Mouse (Mus musculus): ENCODE results near the gene Slc44a5. TPM values are rescaled to one million over a fixed set of nuclear protein-coding genes. Genes with fewer than 3 reads are reported as not detected.

The Slc44a5 gene
- polyA plus RNA-seq, 1 experiment from 2014 or later, result 0.45 TPM

- H3K9ac ChIP-seq (replicated peaks), result no peak overlapping the region
- H3K36me3 ChIP-seq, result no peaks in the 10 kb centered on the region
- 0 out of 2 replicates have a peak, but pooled peaks cover 3% of the 10 kb centered on the region for H3K27me3 ChIP-seq
- H3K27ac ChIP-seq, result no peak overlapping the region
- 96% methylated on average over 2 of the region's 2 CpGs for WGBS
- no peaks in the 10 kb centered on the region for H3K4me1 ChIP-seq (replicated peaks)
- ATAC-seq (ENCODE audit: insufficient number of reproducible peaks, insufficient read depth, low FRiP score, low TSS enrichment, low read depth), result no peak
- H3K4me3 ChIP-seq (replicated peaks), result no peak overlapping the region
- H3K4me2 ChIP-seq, result no peak overlapping the region
- H3K9me3 ChIP-seq, result no peaks in the 10 kb centered on the region
These were observed 235.2 kb downstream of the Slc44a5 start for GRCm38 (mm10) chr3:154208479-154208878.

DNA sequence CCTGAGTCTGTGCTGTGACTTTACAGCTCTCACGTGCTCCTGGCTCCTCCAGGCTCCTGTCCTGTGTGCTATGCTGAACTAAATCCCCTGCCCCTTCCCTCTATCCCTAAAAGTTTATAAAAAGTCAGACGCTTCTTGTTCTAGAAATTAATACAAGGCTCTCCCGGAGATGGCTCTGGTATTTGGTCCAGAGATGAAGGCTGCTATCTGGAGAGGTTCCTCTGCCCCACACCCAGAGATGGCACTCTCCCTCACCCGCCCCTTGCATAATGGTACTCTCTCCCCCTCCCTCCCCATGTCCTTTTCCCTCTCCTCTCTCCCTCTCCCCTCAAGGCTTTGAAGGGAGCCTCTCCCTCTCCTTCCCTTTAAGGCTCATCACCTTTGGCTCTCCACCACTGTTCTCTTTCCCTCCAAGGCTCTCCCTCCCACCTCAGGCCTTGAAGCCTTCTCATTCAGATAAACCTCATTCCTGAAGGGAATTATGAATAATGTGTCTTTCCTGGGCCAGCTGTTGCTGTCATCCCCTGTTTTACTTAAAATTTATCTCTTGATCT is 236.0 kb downstream of the Slc44a5 start:
- WGBS, result 26% methylated on average over 4 of the region's 4 CpGs
- no peaks in the 10 kb centered on the region for H3K4me1 ChIP-seq (replicated peaks)
- no peaks in the 10 kb centered on the region for H3K9me3 ChIP-seq
- 0 out of 2 replicates have a peak, but pooled peaks cover 3% of the 10 kb centered on the region for H3K27me3 ChIP-seq
- no peak overlapping the region for H3K4me3 ChIP-seq (replicated peaks)
- no peak for ATAC-seq (ENCODE audit: insufficient number of reproducible peaks, insufficient read depth, low FRiP score, low TSS enrichment, low read depth)
- H3K4me2 ChIP-seq, result no peak overlapping the region
- H3K36me3 ChIP-seq, result no peaks in the 10 kb centered on the region
- no peak overlapping the region for H3K9ac ChIP-seq (replicated peaks)
- H3K27ac ChIP-seq, result no peak overlapping the region

GRCm38 (mm10) chr3:154209776-154210430 is 236.7 kb downstream of the Slc44a5 start:
- 6% methylated on average over 4 of the region's 4 CpGs for WGBS
- Histone ChIP-seq H3K4me2 (no peak overlapping the region), H3K4me3 (replicated peaks) (no peak overlapping the region), H3K9ac (replicated peaks) (no peak overlapping the region), H3K36me3 (no peaks in the 10 kb centered on the region), H3K4me1 (replicated peaks) (no peaks in the 10 kb centered on the region), H3K27ac (no peak overlapping the region), H3K9me3 (no peaks in the 10 kb centered on the region), H3K27me3 (0 out of 2 replicates have a peak, but pooled peaks cover 3% of the 10 kb centered on the region)
- no peak for ATAC-seq (ENCODE audit: insufficient number of reproducible peaks, insufficient read depth, low FRiP score, low TSS enrichment, low read depth)

GRCm38 (mm10) chr3:154210431-154211055 is 237.3 kb downstream of the Slc44a5 start:
- WGBS, result 42% methylated on average over 10 of the region's 10 CpGs
- H3K4me1 ChIP-seq (replicated peaks), result no peaks in the 10 kb centered on the region
- no peak overlapping the region for H3K4me3 ChIP-seq (replicated peaks)
- H3K27me3 ChIP-seq, result 0 out of 2 replicates have a peak, but pooled peaks cover 3% of the 10 kb centered on the region
- no peaks in the 10 kb centered on the region for H3K36me3 ChIP-seq
- H3K9me3 ChIP-seq, result no peaks in the 10 kb centered on the region
- no peak overlapping the region for H3K4me2 ChIP-seq
- H3K9ac ChIP-seq (replicated peaks), result no peak overlapping the region
- ATAC-seq (ENCODE audit: insufficient number of reproducible peaks, insufficient read depth, low FRiP score, low TSS enrichment, low read depth), result 0 out of 2 replicates have a peak, but pooled peaks have one; percentile 42
- H3K27ac ChIP-seq, result no peak overlapping the region

DNA sequence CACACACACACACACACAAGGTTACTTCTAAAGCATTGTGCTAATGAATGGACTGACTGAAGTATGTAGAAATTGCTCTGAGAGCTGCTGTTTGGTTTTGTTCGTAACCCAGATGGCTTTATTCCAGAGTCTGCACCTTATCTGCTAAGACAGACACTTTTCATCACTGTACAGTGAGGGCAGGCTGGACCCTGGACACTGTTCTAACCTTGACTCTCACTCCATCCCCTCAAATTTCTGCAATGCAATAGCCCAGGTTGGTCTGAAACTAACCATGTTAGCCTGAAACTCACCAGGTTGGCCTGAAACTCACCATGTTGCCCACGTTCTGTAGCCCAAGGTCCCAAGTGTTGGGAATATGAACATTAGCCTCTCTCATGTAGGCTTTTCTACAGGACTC is 239.3 kb downstream of the Slc44a5 start:
- Histone ChIP-seq H3K4me3 (replicated peaks) (no peak overlapping the region), H3K36me3 (no peaks in the 10 kb centered on the region), H3K9me3 (no peaks in the 10 kb centered on the region), H3K9ac (replicated peaks) (no peak overlapping the region), H3K4me2 (no peak overlapping the region), H3K27ac (no peak overlapping the region), H3K4me1 (replicated peaks) (no peaks in the 10 kb centered on the region), H3K27me3 (0 out of 2 replicates have a peak, but pooled peaks cover 3% of the 10 kb centered on the region)
- no peak for ATAC-seq (ENCODE audit: insufficient number of reproducible peaks, insufficient read depth, low FRiP score, low TSS enrichment, low read depth)
- 87% methylated on average over 2 of the region's 2 CpGs for WGBS

- Histone ChIP-seq H3K4me1 (replicated peaks) (no peaks in the 10 kb centered on the region), H3K27ac (no peak overlapping the region), H3K4me3 (replicated peaks) (no peak overlapping the region), H3K9me3 (no peaks in the 10 kb centered on the region), H3K27me3 (no peaks in the 10 kb centered on the region), H3K36me3 (no peaks in the 10 kb centered on the region), H3K9ac (replicated peaks) (no peak overlapping the region), H3K4me2 (no peak overlapping the region)
- ATAC-seq (ENCODE audit: insufficient number of reproducible peaks, insufficient read depth, low FRiP score, low TSS enrichment, low read depth), result no peak; the same call in 1 of the 2 replicates
- 66% methylated on average over 7 of the region's 7 CpGs for WGBS
These were observed 242.1 kb downstream of the Slc44a5 start for GRCm38 (mm10) chr3:154215309-154215708.

GRCm38 (mm10) chr3:154215779-154216178 is 242.5 kb downstream of the Slc44a5 start:
- Histone ChIP-seq H3K27me3 (no peaks in the 10 kb centered on the region), H3K4me3 (replicated peaks) (no peak overlapping the region), H3K27ac (no peak overlapping the region), H3K9me3 (no peaks in the 10 kb centered on the region), H3K4me2 (no peak overlapping the region), H3K36me3 (no peaks in the 10 kb centered on the region), H3K4me1 (replicated peaks) (no peaks in the 10 kb centered on the region), H3K9ac (replicated peaks) (no peak overlapping the region)
- ATAC-seq (ENCODE audit: insufficient number of reproducible peaks, insufficient read depth, low FRiP score, low TSS enrichment, low read depth), result no peak; the same call in 1 of the 2 replicates

DNA sequence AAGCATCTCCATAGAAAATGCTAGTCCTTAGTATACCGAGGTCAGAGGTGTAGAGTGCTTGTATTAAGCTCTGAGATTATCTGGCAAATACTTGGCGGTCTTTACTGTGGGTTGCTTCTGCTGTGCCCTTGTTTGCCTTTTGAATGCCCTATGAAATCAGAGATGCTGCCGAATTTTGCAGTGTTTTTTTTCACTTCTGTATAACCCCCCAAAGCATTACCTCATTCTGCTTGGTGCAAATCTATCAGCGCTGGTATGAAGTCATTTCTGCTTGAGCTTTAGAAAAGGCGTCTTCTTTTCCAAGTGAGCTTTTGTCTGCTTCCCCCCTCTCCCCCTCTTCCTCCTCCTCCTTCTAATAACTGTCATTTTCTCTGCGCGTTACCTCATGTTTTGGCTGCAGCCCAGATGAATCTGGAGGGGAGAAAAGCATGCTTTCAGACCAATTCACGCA is 248.9 kb downstream of the Slc44a5 start:
- WGBS, result 66% methylated on average over 8 of the region's 8 CpGs
- H3K27ac ChIP-seq, result no peak overlapping the region
- H3K4me2 ChIP-seq, result no peak overlapping the region
- H3K9ac ChIP-seq (replicated peaks), result no peak overlapping the region
- H3K4me1 ChIP-seq (replicated peaks), result no peaks in the 10 kb centered on the region
- no peak overlapping the region for H3K4me3 ChIP-seq (replicated peaks)
- H3K36me3 ChIP-seq, result no peaks in the 10 kb centered on the region
- ATAC-seq (ENCODE audit: insufficient number of reproducible peaks, insufficient read depth, low FRiP score, low TSS enrichment, low read depth), result no peak
- H3K9me3 ChIP-seq, result no peaks in the 10 kb centered on the region
- no peaks in the 10 kb centered on the region for H3K27me3 ChIP-seq

DNA sequence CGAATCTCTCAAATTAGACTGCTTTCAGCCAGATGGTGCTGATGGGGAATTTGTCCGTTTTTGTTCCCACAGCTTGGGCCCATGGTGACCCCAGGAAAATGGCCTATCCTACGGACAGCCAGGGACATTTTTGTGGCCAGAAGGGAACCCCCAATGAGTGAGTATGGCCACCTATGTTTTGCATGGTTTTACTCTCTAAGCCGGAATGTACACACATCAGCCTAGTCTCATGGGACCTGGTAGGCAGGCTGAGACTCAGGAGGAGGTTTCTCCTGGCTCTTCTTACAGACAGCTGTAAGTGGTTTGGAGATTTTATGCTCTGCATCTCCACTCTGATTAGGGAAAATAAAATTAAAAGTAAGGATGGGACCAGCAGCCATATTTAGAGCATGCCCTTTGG is 249.5 kb downstream of the Slc44a5 start:
- no peaks in the 10 kb centered on the region for H3K9me3 ChIP-seq
- H3K4me3 ChIP-seq (replicated peaks), result no peak overlapping the region
- no peak overlapping the region for H3K9ac ChIP-seq (replicated peaks)
- no peak overlapping the region for H3K27ac ChIP-seq
- no peaks in the 10 kb centered on the region for H3K36me3 ChIP-seq
- H3K27me3 ChIP-seq, result no peaks in the 10 kb centered on the region
- ATAC-seq (ENCODE audit: insufficient number of reproducible peaks, insufficient read depth, low FRiP score, low TSS enrichment, low read depth), result no peak
- H3K4me2 ChIP-seq, result no peak overlapping the region
- WGBS, result 71% methylated on average over 4 of the region's 4 CpGs
- H3K4me1 ChIP-seq (replicated peaks), result no peaks in the 10 kb centered on the region

DNA sequence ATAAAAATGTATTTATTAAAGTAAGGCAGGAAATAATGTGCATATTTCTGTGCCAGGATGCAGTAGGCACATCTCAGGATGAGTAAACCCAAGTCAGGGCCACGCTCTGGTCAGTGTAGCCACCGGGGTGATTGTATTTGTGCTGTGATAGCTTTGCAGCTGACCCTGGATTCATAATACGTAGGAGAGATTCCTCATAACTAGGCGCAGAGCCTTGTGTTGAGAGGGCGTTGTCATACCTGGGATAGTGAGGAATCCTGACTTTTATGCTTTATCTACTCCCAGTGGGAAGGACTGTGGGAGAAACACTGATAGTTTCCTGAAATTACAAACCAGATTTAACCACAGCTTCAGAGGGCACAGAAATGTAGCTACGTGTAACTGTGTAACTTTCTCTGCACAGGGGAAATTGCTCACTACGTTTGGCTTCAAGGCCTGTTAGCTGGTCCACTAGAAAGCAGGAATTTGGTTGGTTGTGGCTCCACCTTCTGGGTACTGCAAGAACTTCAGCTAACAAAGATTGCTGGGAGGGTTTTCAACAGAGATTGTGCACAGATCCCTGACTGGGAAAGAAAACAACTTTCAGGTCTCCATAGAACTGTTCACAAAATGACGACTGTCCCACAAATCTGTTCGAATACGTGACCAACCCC is 253.0 kb downstream of the Slc44a5 start:
- Histone ChIP-seq H3K27me3 (no peaks in the 10 kb centered on the region), H3K4me2 (no peak overlapping the region), H3K4me3 (replicated peaks) (no peak overlapping the region), H3K9ac (replicated peaks) (no peak overlapping the region), H3K27ac (no peak overlapping the region), H3K9me3 (no peaks in the 10 kb centered on the region), H3K36me3 (no peaks in the 10 kb centered on the region), H3K4me1 (replicated peaks) (no peaks in the 10 kb centered on the region)
- peak; percentile 61; the same call in 1 of the 2 replicates for ATAC-seq (ENCODE audit: insufficient number of reproducible peaks, insufficient read depth, low FRiP score, low TSS enrichment, low read depth)
- 52% methylated on average over 10 of the region's 10 CpGs for WGBS

GRCm38 (mm10) chr3:154244932-154245331 is 271.7 kb downstream of the Slc44a5 start:
- Histone ChIP-seq H3K9ac (replicated peaks) (no peak overlapping the region), H3K27ac (no peak overlapping the region), H3K4me1 (replicated peaks) (no peaks in the 10 kb centered on the region), H3K4me2 (no peak overlapping the region), H3K9me3 (peaks cover 9% of the 10 kb centered on the region), H3K27me3 (no peaks in the 10 kb centered on the region), H3K4me3 (replicated peaks) (no peak overlapping the region), H3K36me3 (no peaks in the 10 kb centered on the region)
- 65% methylated on average over 1 of the region's 1 CpGs for WGBS
- no peak for ATAC-seq (ENCODE audit: insufficient number of reproducible peaks, insufficient read depth, low FRiP score, low TSS enrichment, low read depth)

Measured in limb, embryonic 12.5 days (tissue).